Mouse (Mus musculus) layer of hippocampus, postnatal 10 days (tissue): Measurements from ENCODE around the gene Olfr835. TPM values are rescaled to one million over a fixed set of nuclear protein-coding genes. Genes with fewer than 3 reads are reported as not detected.

Experiments
- DNase-seq, 2 experiments: peaks; one replicate each; pipeline ENCODE4 v3.0.0; 2021; ENCODE audit warnings: low spot score in 2 of 2
- long read RNA-seq: library from polyadenylated mRNA; stranded (forward); transcript quantifications from one replicate; pipeline ENCODE4 v2.0.0, GENCODE M21; 2023
- total RNA-seq, 2 experiments: library from RNA; stranded (reverse); gene quantifications; 2 replicates each; pipeline ENCODE4 v1.2.3; 2021

The Olfr835 gene
- total RNA-seq, result not detected
- long read RNA-seq, result 0 reads

GRCm38 (mm10) chr9:19032435-19032834 is at the start of gene Olfr835:
Gene Olfr835 (plus strand): TSS chr9:19032735.
- DNase-seq, result no peak

- DNase-seq, result no peak
Measured at GRCm38 (mm10) chr9:18987690-18988089, 44.8 kb upstream of the Olfr835 start, which contains the start of gene Olfr834. Gene Olfr834 (plus strand): TSS chr9:18987990.

GRCm38 (mm10) chr9:19084986-19085385 is 52.5 kb downstream of the Olfr835 start:
- no peak for DNase-seq

Other genes with a start within 250 kb of the Olfr835 start
- gene Olfr828, start 213.2 kb upstream of the Olfr835 start, total RNA-seq, result not detected
- gene Olfr829, start 177.8 kb upstream of the Olfr835 start, total RNA-seq, result not detected
- not detected for gene Olfr830, start 158.0 kb upstream of the Olfr835 start, total RNA-seq
- not detected for gene Olfr832, start 95.6 kb upstream of the Olfr835 start, total RNA-seq
- not detected for gene Olfr834, start 44.7 kb upstream of the Olfr835 start, total RNA-seq
- gene Olfr836, start 87.6 kb downstream of the Olfr835 start, total RNA-seq, result not detected
- not detected for gene Olfr837, start 103.6 kb downstream of the Olfr835 start, total RNA-seq
- gene Olfr839-ps1, start 144.6 kb downstream of the Olfr835 start, total RNA-seq, result under 1 TPM; 0.05 to 0.07 TPM
- gene Olfr843, start 219.3 kb downstream of the Olfr835 start, total RNA-seq, result not detected